Mouse (Mus musculus) ovary, postnatal 10 days (tissue): ENCODE results near the gene Ankrd33b.

Experiments used
- DNase-seq: peaks from one replicate; pipeline ENCODE4 v3.0.0; 2022; ENCODE audit warnings: low spot score

Gene Ankrd33b

GRCm38 (mm10) chr15:31367481-31368200, at the start of gene Ankrd33b:
TSS of gene Ankrd33b (minus strand) at chr15:31367726.
- DNase-seq = no peak

GRCm38 (mm10) chr15:31415181-31415580, 47.7 kb upstream of the Ankrd33b start:
- no peak for DNase-seq

- DNase-seq = no peak
Observed at GRCm38 (mm10) chr15:31414179-31414898, 46.8 kb upstream of the Ankrd33b start.

GRCm38 (mm10) chr15:31413662-31414061, 46.1 kb upstream of the Ankrd33b start:
- no peak for DNase-seq

- DNase-seq = no peak
Observed at GRCm38 (mm10) chr15:31412933-31413332, 45.4 kb upstream of the Ankrd33b start.

- no peak for DNase-seq
Observed at GRCm38 (mm10) chr15:31412436-31412835, 44.9 kb upstream of the Ankrd33b start.

GRCm38 (mm10) chr15:31407490-31407889, 40.0 kb upstream of the Ankrd33b start:
- DNase-seq = no peak

- no peak for DNase-seq
Observed at GRCm38 (mm10) chr15:31406881-31407280, 39.4 kb upstream of the Ankrd33b start.

- DNase-seq = no peak
Observed at GRCm38 (mm10) chr15:31404346-31404745, 36.8 kb upstream of the Ankrd33b start.

GRCm38 (mm10) chr15:31402200-31402892, 34.8 kb upstream of the Ankrd33b start:
- DNase-seq = no peak

GRCm38 (mm10) chr15:31400974-31401373, 33.4 kb upstream of the Ankrd33b start:
- DNase-seq = no peak

- DNase-seq = no peak
Observed at GRCm38 (mm10) chr15:31398769-31399168, 31.2 kb upstream of the Ankrd33b start.

GRCm38 (mm10) chr15:31397379-31397778, 29.9 kb upstream of the Ankrd33b start:
- no peak for DNase-seq

- no peak for DNase-seq
Observed at GRCm38 (mm10) chr15:31396755-31397154, 29.2 kb upstream of the Ankrd33b start.

GRCm38 (mm10) chr15:31395986-31396385, 28.5 kb upstream of the Ankrd33b start:
- no peak for DNase-seq

GRCm38 (mm10) chr15:31393402-31393801, 25.9 kb upstream of the Ankrd33b start:
- DNase-seq = no peak

GRCm38 (mm10) chr15:31392705-31393104, 25.2 kb upstream of the Ankrd33b start:
- DNase-seq = no peak

- DNase-seq = no peak
Observed at GRCm38 (mm10) chr15:31392135-31392534, 24.6 kb upstream of the Ankrd33b start.

- no peak for DNase-seq
Observed at GRCm38 (mm10) chr15:31381936-31382468, 14.5 kb upstream of the Ankrd33b start.

- no peak for DNase-seq
Observed at GRCm38 (mm10) chr15:31379471-31379870, 11.9 kb upstream of the Ankrd33b start.

- DNase-seq = no peak
Observed at GRCm38 (mm10) chr15:31375212-31375611, 7.7 kb upstream of the Ankrd33b start.

- no peak for DNase-seq
Observed at GRCm38 (mm10) chr15:31369125-31369612, 1.6 kb upstream of the Ankrd33b start.
